Mouse (Mus musculus) 3T3-L1 (cell line): ENCODE data around the gene Olfr763.
"Not testable (repeated sequence)": the region's sequence is repeated elsewhere in the genome, so short reads cannot be mapped to it uniquely, and the experiment has no call there.

Source experiments
- DNase-seq: peaks from one replicate; pipeline ENCODE4 v3.0.0-alpha.2; 2015; ENCODE audit warnings: low read depth, low spot score

Gene Olfr763

DNA sequence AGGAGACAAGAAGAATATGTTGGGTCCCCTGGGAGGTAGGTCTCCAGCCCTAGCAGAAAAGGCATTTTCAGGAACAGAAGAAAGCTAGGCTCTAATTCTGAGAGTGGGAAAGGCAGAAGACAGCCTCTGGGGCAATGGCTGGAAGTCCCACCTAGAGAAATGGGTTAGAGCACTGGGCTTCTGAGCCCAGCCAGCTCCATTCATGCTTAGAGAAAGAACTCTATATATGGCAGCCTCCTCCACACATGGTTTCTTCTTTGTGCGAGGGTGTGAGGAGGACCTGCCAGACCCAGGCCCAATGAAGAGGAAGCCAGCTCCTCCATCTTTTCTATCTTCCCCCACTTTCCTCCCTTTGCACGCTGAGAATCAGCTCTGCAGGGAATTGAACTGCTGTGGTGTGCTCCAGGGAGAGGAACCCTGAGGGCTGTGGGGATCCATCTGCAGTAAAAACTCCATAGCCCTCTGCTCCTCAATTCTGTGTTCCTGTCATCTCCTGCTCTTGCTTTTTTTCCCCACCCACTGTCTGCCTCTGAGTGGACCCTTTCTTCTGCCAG is at the start of gene Olfr763:
Gene Olfr763, plus strand, starts transcription at position 504 of the 554 bp plus-strand sequence.
- DNase-seq: no peak

DNA sequence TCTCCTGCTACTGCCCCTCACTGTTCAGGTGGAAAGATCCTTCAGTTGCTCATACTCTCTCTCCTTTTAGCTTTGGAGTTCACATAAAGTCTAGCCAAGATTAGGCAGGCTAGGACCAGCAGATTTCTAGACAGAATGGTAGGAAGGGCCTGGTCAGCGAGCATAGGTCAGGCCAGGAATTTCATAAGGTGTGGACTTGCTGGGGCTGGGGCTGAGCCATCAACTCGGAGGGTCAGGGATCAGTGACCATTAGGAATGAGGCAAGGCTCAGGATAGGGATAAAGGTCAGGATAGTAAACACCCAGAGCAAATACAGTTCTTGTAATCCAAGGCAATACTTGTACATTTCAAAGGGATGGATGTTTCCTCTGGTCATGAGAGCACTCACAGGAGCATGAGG is 45.6 kb upstream of the Olfr763 start:
- DNase-seq: no peak

DNA sequence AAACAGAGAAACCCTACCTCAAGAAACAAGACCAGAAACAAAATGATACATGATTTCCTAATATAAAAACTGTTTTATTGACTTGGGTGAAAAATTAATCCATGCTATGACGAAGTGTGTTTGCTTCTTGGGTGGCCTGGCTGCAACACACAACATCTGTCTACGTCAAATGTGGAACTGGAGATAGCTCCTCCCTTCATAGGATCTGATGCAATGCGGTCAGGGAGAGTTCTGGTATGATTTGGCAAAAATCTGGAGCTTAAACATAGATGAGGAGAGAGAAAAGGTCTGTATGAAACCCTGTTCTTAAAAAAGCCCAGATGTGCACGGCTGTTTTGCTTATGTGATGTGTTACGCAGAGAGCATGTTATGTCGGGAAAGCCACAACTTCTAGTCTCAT is 44.7 kb upstream of the Olfr763 start:
- peak; percentile 37 for DNase-seq

DNA sequence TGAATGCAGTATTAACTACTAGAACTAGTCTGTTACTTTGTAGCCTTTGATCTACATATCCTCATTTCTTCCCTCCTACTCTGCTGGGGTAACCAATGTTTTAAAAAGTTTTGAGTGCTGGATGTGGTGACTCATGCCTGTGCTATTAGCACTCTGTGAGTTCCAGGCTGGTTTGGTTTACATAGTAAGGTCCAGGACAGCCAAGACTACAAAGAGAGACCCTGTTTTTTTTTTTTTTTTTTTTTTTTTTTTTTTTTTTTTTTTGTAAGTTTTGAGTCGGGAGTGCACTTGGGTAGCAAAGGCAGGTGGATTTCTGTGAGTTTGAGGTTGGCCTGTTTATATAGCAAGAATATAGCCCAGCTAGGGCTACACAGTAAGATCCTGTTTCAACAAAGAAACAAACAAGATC is 42.2 kb upstream of the Olfr763 start:
- peak; percentile 89 for DNase-seq

GRCm38 (mm10) chr10:128970740-128971250 is 39.8 kb upstream of the Olfr763 start:
- no peak for DNase-seq

DNA sequence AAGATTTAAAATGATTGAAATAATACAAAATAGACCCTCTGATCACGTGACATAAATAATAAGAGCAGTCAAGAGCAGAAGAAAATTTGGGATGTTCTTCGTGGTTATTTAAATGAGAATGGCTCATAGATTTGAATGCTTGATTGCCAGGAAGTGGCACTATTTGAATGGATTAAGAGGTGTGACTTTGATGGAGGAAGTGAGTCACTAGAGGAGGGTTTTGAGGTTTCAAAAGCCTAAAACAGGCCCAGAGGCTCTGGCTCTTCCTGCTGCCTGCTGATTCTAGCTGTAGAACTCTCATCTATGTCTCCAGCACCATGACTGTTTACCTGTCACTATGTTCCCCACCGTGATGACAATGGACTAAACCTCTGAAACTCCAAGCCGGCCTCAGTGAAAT is 37.8 kb upstream of the Olfr763 start:
- DNase-seq: peak; percentile 34

- no peak for DNase-seq
These were observed 34.2 kb upstream of the Olfr763 start for GRCm38 (mm10) chr10:128976395-128976794.

GRCm38 (mm10) chr10:128977522-128978114 is 33.0 kb upstream of the Olfr763 start:
- peak; percentile 87 for DNase-seq

DNA sequence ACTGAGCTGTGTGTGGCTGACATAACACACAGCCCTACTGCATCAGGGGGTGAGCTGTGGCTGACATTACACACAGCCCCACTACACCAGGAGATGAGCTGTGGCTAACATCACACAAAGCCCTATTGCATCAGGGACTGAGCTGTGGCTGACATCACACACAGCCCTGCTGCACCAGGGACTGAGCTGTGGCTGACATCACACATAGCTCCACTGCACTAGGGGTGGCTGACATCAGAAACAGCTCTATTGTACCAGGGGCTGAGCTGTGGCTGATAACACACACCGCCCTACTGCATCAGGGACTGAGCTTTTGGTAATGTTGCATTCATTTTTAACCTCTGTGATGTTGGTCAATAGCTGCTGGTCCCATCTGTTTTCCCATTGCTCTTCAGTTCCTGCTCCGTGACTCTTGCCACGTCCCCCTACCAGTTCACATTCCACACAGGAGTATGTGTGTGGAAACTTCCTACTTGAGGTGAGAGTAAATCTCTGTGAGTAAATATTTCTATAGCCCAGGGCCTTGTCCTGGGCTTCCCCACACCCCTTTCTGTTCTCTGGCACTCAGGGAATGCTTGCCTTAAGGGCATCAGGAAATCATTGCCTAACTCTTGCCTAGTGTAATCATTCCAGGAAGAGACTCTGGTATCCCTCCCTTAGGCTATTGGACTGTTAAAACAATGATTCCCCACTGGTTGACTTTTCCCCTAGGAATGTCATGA is 29.8 kb upstream of the Olfr763 start:
- peak; percentile 96 for DNase-seq

DNA sequence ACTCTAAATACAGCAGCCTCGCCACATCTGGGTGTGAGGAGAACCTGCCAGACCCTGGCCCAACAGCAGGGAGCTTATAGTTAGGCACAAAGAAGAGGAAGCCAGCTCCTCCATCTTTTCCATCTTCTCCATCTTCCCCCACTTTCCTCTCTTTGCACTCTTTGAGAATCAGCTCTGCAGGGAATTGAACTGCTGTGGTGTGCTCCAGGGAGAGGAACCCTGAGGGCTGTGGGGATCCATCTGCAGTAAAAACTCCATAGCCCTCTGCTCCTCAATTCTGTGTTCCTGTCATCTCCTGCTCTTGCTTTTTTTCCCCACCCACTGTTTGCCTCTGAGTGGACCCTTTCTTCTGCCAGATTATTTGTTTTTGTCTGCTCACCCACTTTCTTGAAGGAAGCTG is 21.5 kb upstream of the Olfr763 start, which contains the start of gene Olfr9:
Gene Olfr9, plus strand, starts transcription at position 301 of the 400 bp plus-strand sequence.
- DNase-seq: not testable (repeated sequence)

DNA sequence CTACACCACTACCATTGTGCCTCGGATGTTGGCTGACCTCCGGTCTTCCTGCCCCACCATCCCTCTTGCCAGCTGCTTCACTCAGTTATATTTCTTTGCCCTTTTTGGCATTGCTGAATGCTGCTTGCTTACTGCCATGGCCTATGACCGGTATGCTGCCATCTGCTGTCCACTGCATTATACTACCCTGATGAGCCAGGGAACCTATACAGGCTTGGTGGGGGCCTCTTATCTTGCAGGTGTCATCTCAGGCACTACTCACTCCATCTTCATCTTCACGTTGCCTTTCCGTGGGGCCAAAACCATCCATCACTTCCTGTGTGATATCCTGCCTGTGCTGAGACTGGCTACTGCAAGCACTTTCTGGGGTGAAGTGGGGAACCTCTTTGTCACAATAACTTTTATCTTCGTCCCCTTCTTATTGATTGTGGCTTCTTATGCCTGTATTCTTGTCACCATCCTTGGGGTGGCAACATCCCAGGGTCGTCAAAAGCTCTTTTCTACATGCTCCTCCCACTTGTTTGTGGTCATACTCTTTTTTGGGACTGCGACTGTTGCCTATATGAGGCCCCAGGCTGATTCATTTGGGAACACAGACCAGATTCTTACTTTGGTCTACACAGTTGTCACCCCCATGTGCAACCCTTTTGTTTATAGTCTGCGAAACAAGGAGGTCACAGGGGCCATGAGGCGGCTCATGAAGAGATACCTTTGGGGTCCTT is 20.3 kb upstream of the Olfr763 start:
- not testable (repeated sequence) for DNase-seq

GRCm38 (mm10) chr10:128990994-128991393 is 19.6 kb upstream of the Olfr763 start:
- no peak for DNase-seq

GRCm38 (mm10) chr10:128995796-128996195 is 14.8 kb upstream of the Olfr763 start:
- no peak for DNase-seq

- DNase-seq: no peak
These were observed 14.0 kb upstream of the Olfr763 start for GRCm38 (mm10) chr10:128996523-128997040.

DNA sequence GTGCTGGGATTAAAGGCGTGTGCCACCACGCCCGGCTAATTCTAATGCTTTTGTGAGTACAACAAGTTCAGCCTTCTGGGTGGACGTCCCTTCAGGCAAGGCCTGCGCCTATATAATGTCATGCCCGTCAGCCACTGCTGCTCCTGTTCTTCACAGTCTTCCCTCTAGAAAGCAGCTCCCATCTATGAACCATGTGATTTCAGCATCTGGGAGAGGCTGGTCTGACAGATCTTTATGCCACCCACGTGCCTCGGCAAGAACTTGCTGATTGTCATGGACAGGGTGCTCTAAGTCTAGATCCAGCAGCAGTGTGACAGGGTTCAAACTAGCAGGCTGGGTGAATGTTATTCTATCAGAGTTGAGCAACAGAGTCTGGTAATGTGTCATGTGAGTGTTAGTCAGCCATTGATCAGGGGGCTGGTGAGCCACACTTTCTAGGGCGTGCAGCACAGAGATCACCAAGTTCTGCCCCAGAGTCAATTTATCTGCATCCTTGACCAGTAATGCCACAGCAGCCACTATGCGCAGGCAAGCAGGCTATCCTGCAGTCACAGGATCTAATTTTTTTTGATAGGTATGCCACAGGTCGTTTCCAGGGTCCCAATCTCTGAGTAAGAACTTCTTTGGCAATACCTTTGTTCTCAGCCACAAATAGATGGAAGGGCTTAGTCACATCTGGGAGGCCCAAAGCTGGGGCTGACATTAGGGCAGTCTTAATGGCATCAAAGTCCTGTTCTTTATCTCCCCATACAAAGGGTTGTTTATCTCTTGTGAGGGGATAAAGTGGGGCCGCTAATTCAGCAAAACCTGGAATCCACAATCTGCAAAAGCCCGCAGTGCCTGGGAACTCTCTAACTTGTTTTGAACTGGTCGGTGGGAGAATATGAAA is 6.3 kb upstream of the Olfr763 start:
- DNase-seq: peak; percentile 49

DNA sequence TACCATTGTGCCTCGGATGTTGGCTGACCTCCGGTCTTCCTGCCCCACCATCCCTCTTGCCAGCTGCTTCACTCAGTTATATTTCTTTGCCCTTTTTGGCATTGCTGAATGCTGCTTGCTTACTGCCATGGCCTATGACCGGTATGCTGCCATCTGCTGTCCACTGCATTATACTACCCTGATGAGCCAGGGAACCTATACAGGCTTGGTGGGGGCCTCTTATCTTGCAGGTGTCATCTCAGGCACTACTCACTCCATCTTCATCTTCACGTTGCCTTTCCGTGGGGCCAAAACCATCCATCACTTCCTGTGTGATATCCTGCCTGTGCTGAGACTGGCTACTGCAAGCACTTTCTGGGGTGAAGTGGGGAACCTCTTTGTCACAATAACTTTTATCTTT is 920 bp downstream of the Olfr763 start:
- DNase-seq: not testable (repeated sequence)

GRCm38 (mm10) chr10:129014477-129014876 is 3.9 kb downstream of the Olfr763 start:
- no peak for DNase-seq

DNA sequence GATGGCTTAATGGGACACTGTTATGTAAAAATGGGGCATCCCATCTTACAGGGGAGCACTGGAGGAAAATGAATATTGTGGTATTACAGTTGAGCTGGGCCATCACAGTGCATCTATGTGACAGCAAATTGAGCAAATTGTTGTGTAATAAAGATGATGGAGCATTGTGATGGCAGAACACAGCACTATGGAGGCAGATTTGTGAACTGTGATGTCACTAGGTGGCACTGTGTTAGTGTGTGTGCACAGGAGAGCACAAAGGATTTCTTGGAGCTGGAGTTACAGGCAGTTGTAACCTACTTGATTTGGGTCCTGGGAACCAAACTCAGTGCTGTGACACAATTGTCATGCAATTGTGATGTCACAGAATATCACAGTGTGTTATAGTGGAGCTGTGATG is 12.7 kb downstream of the Olfr763 start:
- DNase-seq: peak; percentile 14

DNA sequence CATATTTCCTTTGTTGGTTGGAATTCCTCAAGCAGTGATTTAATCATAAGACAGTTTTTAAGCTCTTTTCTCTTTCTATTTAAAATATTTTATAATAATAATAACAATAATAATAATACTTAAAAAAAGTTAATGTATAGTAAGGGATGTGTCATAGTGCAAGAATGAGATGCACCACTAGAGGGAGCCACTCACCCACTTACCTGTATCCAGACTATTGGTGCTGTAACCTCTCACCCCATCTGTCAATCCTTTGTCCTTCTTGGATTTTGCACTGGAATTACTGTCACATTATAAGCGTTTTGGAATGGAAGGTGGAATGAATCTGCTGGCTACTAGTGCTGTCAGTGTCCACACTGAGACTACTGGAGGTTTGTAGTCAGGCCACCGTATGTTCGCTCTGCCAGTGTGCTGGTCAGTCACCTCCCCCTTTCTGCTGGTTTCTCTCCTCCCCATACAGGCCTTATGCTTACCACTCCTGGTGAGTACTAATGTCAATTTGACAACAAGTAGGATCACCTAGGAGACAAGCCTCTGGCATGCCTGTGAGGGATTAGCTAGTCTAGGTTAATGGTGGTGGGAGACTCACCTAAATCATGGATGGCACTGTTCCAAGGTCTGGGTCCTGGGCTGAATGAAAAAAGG is 15.5 kb downstream of the Olfr763 start:
- peak; percentile 83 for DNase-seq

- no peak for DNase-seq
These were observed 17.8 kb downstream of the Olfr763 start for GRCm38 (mm10) chr10:129028343-129028742.
